Mouse (Mus musculus) testis, adult 2 months (tissue): ENCODE measurements around the gene Il2ra.

ENCODE experiments used
- CTCF ChIP-seq: fragments of 200-500 bp; IDR thresholded peaks from 2 replicates; pipeline ENCODE4 v1.5.1; 2012; ENCODE audit warnings: low read depth, mild to moderate bottlenecking, inconsistent platforms, low read length, moderate library complexity; ENCODE audit not compliant: control insufficient read depth, insufficient read depth, insufficient replicate concordance
- POLR2A ChIP-seq: fragments of 200-500 bp; IDR thresholded peaks from 2 replicates; pipeline ENCODE4 v1.6.1; 2012; ENCODE audit warnings: low read depth, mild to moderate bottlenecking, inconsistent platforms, low read length, moderate library complexity; ENCODE audit not compliant: control insufficient read depth

- TF ChIP-seq CTCF (no peak), POLR2A (no peak)
Measured at GRCm38 (mm10) chr2:11722564-11722963, 80.0 kb downstream of the Il2ra start.
